Comparison of ENCODE assay signal across 27 mouse cellular contexts in the genomic region with DNA sequence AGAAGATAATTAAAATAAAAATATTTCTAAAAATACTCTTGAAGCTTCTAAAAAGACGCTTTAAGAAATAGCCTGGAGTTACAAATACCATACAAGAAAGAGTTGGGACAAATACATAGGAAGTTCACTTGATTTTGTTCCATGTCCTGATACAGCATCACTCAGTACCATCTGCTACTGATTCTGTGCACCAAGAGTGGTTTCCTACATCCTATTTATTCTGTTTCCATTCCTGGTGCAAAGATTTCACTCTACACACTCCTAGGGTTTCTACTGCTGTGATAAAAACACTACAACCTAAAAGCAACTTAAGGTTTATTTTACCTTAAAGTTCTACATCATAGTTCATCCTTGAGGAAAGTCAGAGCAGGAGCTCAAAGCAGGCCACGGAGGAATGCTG.
DNase-seq lines count a peak whose midpoint lies in the region; ATAC-seq and TF ChIP-seq lines count a peak whose summit lies in the region.
"Had no signal": no experiment of that assay in that cellular context is flagged by ENCODE, and none has a peak within 500 bp of the region (broad histone marks: within the 10 kb centered on the region; RNA-seq: fewer than 3 reads in every experiment).

No protein-coding gene starts in this region.

- H3K27ac ChIP-seq in layer of hippocampus, adult 2 months, result 0 out of 2 replicates have a peak overlapping the region, but pooled peaks have one; percentile 48
- H3K27ac ChIP-seq: embryonic facial prominence, embryonic 12.5 days; embryonic facial prominence, embryonic 15.5 days; heart, embryonic 15.5 days; hindbrain, embryonic 14.5 days; hindbrain, postnatal 0 days had no signal

- ATAC-seq in frontal cortex, adult (ENCODE audit: low TSS enrichment), result peak; percentile 80
- ATAC-seq: activated CD4-positive, CD25-positive, alpha-beta regulatory T cell, adult 4 months; forebrain, embryonic 14.5 days; forebrain, postnatal 0 days; hindbrain, postnatal 0 days had no signal

- TF ChIP-seq CTCF in layer of hippocampus, adult 2 months (conservative IDR thresholded peaks at IDR 0.05), result no peak

- no peak for DNase-seq in frontal cortex, postnatal 14 days (ENCODE audit: low spot score in 2 of 2)
- peak in 1 of 2 experiments; percentile 42 for DNase-seq in layer of hippocampus, adult 2 months (ENCODE audit: low spot score in 2 of 2)
- no peak for DNase-seq in layer of hippocampus, adult 8-10 months (ENCODE audit: low spot score in 2 of 2)
- peak; percentile 11 to 35 for DNase-seq in left cerebral cortex, postnatal 14 days (ENCODE audit: low spot score in 2 of 2)
- no peak for DNase-seq in left cerebral cortex, adult 8-10 months (ENCODE audit: low spot score in 2 of 2)
- peak; percentile 17 for DNase-seq in right cerebral cortex, adult 18-20 months
- DNase-seq in right cerebral cortex, postnatal 4 days, result no peak
- DNase-seq: adrenal gland, postnatal 10 days; adrenal gland, postnatal 36 days; cerebellum, adult 11 months; cerebellum, adult 2 months; cerebellum, adult 9-11 months; cerebellum, postnatal 25 days; forebrain, postnatal 0 days; gastrocnemius, postnatal 25 days; heart, adult 18-20 months; heart, postnatal 10 days; heart, postnatal 4 days had no signal

- intact Hi-C loops in left cerebral cortex, postnatal 14 days (cut with DNase I), result no loop called here

- H3K4me3 ChIP-seq in layer of hippocampus, adult 2 months, result no peak overlapping the region
- H3K4me3 ChIP-seq: embryonic facial prominence, embryonic 12.5 days; embryonic facial prominence, embryonic 15.5 days; heart, embryonic 12.5 days; heart, embryonic 15.5 days had no signal

Comparison
In these comparisons a context has a peak if more than half of its experiments do, and no peak if none do; other contexts are left out.
1. DNase-seq: peak in left cerebral cortex, postnatal 14 days (2 of 2) and right cerebral cortex, adult 18-20 months (single experiment); none in frontal cortex, postnatal 14 days (0 of 2), layer of hippocampus, adult 8-10 months (0 of 2), left cerebral cortex, adult 8-10 months (0 of 2) and right cerebral cortex, postnatal 4 days (single experiment).